Mouse (Mus musculus) liver, embryonic 15.5 days (tissue): ENCODE data around the gene Jarid2. TPM values are rescaled to one million over a fixed set of nuclear protein-coding genes. Genes with fewer than 3 reads are reported as not detected.
"Not testable (repeated sequence)": the region's sequence is repeated elsewhere in the genome, so short reads cannot be mapped to it uniquely, and the experiment has no call there.

Experiments
- ATAC-seq: fragments of 200-750 bp; cut with Nextera tagmentation; 2 replicates; pipeline ENCODE4 v1.8.0; 2017; ENCODE audit warnings: moderate number of reproducible peaks, mild to moderate bottlenecking, moderate library complexity; ENCODE audit not compliant: insufficient read depth
- H3K27ac ChIP-seq: fragments of 300-500 bp; sonication (generic); replicated peaks from 2 replicates; pipeline ENCODE4 v1.5.1; 2015; ENCODE audit warnings: mild to moderate bottlenecking, inconsistent platforms
- H3K27me3 ChIP-seq: fragments of 300-500 bp; sonication (generic); 2 replicates; pipeline ENCODE4 v1.6.1; 2015; ENCODE audit warnings: mild to moderate bottlenecking, inconsistent platforms
- H3K36me3 ChIP-seq: fragments of 300-500 bp; sonication (generic); replicated peaks from 2 replicates; pipeline ENCODE4 v1.6.1; 2015; ENCODE audit warnings: moderate library complexity, mild to moderate bottlenecking, inconsistent platforms
- H3K4me1 ChIP-seq: fragments of 300-500 bp; sonication (generic); replicated peaks from 2 replicates; pipeline ENCODE4 v1.6.1; 2015; ENCODE audit warnings: inconsistent platforms
- H3K4me2 ChIP-seq: fragments of 300-500 bp; sonication (generic); 2 replicates; pipeline ENCODE4 v1.6.1; 2015; ENCODE audit warnings: moderate library complexity, mild to moderate bottlenecking, inconsistent platforms
- H3K4me3 ChIP-seq: fragments of 300-500 bp; sonication (generic); replicated peaks from 2 replicates; pipeline ENCODE4 v1.5.1; 2015; ENCODE audit warnings: mild to moderate bottlenecking, inconsistent platforms
- H3K9ac ChIP-seq: fragments of 300-500 bp; sonication (generic); 2 replicates; pipeline ENCODE4 v1.6.1; 2015; ENCODE audit warnings: moderate library complexity, mild to moderate bottlenecking, inconsistent platforms
- H3K9me3 ChIP-seq: fragments of 300-500 bp; sonication (generic); replicated peaks from 2 replicates; pipeline ENCODE4 v1.6.1; 2016; ENCODE audit warnings: inconsistent platforms
- WGBS: fragments of 180-500 bp; shearing (Covaris S2); methylation state at CpG from one replicate; pipeline ENCODE4 v1.1.7; 2015; ENCODE audit warnings: mixed read lengths; ENCODE audit not compliant: insufficient replicate concordance; 5-methylcytosine and 5-hydroxymethylcytosine counted together
- polyA plus RNA-seq: library from polyadenylated mRNA; unstranded; fragments of >200 nt; fragmentation: Nextera tagmentation; extraction: Ambion mirVana; gene quantifications from 2 replicates; pipeline ENCODE4 v1.2.1, GENCODE M21; 2015

Gene Jarid2
- polyA plus RNA-seq, 1 experiment from 2014 or later: 10.4 TPM

GRCm38 (mm10) chr13:44839866-44840835 is 110.9 kb downstream of the Jarid2 start:
- H3K9me3 ChIP-seq: no peaks in the 10 kb centered on the region
- ATAC-seq: peak; percentile 42; the same call in 1 of the 2 replicates
- no peak overlapping the region for H3K27ac ChIP-seq
- peak overlapping the region; percentile 56 for H3K4me2 ChIP-seq
- no peaks in the 10 kb centered on the region for H3K27me3 ChIP-seq
- H3K4me1 ChIP-seq: peaks cover 18% of the 10 kb centered on the region
- WGBS: 26% methylated on average over 20 of the region's 20 CpGs
- no peak overlapping the region for H3K9ac ChIP-seq
- peak overlapping the region; percentile 28 for H3K4me3 ChIP-seq
- H3K36me3 ChIP-seq: no peaks in the 10 kb centered on the region

DNA sequence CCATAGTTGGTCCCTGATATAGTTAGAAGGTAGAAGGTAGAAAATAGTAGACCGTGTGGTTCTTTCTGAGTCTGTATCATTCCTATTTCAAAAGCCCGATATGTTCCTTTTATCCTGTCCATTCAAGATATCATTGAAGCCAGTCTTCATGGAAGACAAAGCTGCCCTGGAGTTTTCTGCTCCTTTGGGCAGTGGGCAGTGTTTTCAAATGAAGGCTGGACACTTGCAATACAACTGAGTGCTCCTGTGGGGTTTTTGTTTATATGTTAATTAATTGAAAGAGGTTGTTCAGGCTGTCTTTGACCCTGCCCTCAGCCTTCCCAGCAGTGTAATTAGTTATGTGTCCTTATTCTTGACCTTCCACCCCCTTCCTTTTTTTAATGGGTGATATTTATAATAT is 122.2 kb downstream of the Jarid2 start:
- Histone ChIP-seq H3K36me3 (no peaks in the 10 kb centered on the region), H3K4me1 (no peaks in the 10 kb centered on the region), H3K9me3 (no peaks in the 10 kb centered on the region), H3K4me3 (no peak overlapping the region), H3K27me3 (no peaks in the 10 kb centered on the region), H3K9ac (no peak overlapping the region), H3K4me2 (no peak overlapping the region), H3K27ac (no peak overlapping the region)
- WGBS: 82% methylated on average over 2 of the region's 2 CpGs
- ATAC-seq: no peak

DNA sequence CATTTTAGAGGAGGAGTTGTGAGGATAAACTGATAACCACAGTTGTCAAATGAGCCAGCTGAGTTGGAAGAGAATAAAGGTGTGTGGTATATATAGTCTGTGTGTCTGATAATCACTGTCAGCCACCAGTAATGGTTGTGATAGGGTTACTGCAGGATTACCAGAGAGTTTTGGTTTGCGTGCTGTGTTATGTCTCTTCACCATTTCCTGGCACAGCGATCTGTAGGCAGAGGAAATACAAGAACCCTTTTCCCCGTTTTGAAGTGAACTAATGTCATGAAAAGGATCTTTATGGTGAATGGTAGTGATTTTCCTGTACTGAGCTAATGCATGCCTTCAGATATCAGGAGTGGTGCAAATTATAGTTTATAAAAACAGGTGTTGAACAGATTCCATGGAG is 122.8 kb downstream of the Jarid2 start:
- Histone ChIP-seq H3K9me3 (no peaks in the 10 kb centered on the region), H3K4me1 (no peaks in the 10 kb centered on the region), H3K27me3 (no peaks in the 10 kb centered on the region), H3K4me2 (no peak overlapping the region), H3K36me3 (no peaks in the 10 kb centered on the region), H3K9ac (no peak overlapping the region), H3K27ac (no peak overlapping the region), H3K4me3 (no peak overlapping the region)
- ATAC-seq: no peak
- 47% methylated on average over 3 of the region's 3 CpGs for WGBS

DNA sequence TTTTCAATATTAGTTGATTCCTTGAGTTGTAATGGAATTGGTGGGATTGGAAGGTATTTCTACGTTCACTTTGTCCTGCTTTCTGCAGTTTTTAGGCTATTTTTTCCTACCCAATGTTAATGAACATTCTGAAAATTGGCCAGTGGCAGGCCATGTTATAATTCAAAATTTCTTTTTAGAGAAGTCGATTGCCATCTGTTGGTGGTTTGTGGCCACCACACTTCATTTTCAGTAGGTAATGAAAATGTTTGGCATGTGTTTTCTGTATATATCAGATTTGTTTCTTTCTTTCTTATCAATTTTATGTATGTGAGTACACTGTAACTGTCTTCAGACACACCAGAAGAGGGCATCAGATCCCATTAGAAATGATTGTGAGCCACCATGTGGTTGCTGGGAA is 136.3 kb downstream of the Jarid2 start:
- WGBS: 66% methylated on average over 2 of the region's 2 CpGs
- no peak for ATAC-seq

DNA sequence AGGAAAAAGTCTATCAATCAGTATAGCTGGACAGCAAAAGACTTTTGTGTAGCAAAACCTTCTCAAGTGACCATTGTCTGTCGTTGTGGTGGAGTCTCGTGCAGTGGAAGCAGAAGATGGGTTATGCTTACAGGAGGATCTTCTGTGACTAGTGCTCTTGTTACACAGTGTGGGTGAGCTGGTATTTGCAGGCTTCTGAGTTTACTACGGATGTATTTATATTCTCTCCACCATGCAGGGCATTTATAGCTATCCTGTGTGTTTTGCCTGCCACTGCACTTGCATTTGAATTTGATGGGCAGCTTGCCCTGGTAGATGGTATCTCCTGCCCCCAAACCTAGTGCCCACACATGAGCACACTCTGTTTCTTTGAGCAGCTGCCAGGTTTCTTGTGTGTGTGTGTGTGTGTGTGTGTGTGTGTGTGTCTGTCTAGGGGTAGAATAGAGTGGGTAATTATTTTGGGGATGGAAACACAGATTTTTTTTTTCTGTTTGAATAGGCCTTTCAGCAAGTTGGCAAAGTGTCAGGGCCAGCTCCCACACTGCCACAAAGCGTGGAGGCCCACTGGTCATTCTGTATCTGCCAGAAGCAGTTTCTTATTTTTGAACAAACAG is 138.9 kb downstream of the Jarid2 start:
- Histone ChIP-seq H3K4me3 (no peak overlapping the region), H3K4me2 (no peak overlapping the region), H3K27ac (no peak overlapping the region), H3K27me3 (no peaks in the 10 kb centered on the region), H3K4me1 (no peaks in the 10 kb centered on the region), H3K36me3 (no peaks in the 10 kb centered on the region), H3K9me3 (no peaks in the 10 kb centered on the region), H3K9ac (no peak overlapping the region)
- ATAC-seq: no peak
- 71% methylated on average over 4 of the region's 4 CpGs for WGBS

More for the DNA sequence above, 136.3 kb downstream of the Jarid2 start:
- H3K9me3 ChIP-seq: no peaks in the 10 kb centered on the region
- H3K4me1 ChIP-seq: no peaks in the 10 kb centered on the region
- no peaks in the 10 kb centered on the region for H3K27me3 ChIP-seq
- H3K36me3 ChIP-seq: no peaks in the 10 kb centered on the region
- H3K9ac ChIP-seq: no peak overlapping the region
- no peak overlapping the region for H3K4me3 ChIP-seq
- H3K27ac ChIP-seq: no peak overlapping the region
- no peak overlapping the region for H3K4me2 ChIP-seq

DNA sequence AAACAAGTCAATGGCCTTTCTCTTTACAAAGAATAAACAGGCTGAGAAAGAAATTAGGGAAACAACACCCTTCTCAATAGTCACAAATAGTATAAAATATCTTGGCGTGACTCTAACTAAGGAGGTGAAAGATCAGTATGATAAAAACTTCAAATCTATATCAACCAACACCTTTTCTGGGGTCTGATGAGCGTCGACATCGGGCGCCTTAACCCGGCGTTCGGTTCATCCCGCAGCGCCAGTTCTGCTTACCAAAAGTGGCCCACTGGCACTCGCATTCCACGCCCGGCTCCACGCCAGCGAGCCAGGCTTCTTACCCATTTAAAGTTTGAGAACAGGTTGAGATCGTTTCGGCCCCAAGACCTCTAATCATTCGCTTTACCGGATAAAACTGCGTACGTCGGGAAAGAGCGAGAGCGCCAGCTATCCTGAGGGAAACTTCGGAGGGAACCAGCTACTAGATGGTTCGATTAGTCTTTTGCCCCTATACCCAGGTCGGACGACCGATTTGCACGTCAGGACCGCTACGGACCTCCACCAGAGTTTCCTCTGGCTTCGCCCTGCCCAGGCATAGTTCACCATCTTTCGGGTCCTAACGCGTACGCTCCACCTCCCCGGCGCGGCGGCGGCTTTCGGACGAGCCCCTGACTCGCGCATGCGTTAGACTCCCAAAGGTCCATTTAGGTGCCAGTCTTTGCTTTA is 140.3 kb downstream of the Jarid2 start:
- not testable (repeated sequence) for H3K27me3 ChIP-seq, H3K9me3 ChIP-seq, H3K4me2 ChIP-seq, H3K27ac ChIP-seq, H3K36me3 ChIP-seq, H3K9ac ChIP-seq, H3K4me1 ChIP-seq, H3K4me3 ChIP-seq
- 67% methylated on average over 47 of the region's 47 CpGs for WGBS
- ATAC-seq: peak; percentile 100

- no peaks in the 10 kb centered on the region for H3K9me3 ChIP-seq
- H3K27me3 ChIP-seq: no peaks in the 10 kb centered on the region
- no peak for ATAC-seq
- H3K4me3 ChIP-seq: no peak overlapping the region
- no peak overlapping the region for H3K4me2 ChIP-seq
- H3K9ac ChIP-seq: no peak overlapping the region
- H3K4me1 ChIP-seq: no peaks in the 10 kb centered on the region
- no peak overlapping the region for H3K27ac ChIP-seq
- H3K36me3 ChIP-seq: peaks cover 3% of the 10 kb centered on the region; the same call in 1 of the 2 replicates
- WGBS: 78% methylated on average over 2 of the region's 2 CpGs
Observed at GRCm38 (mm10) chr13:44876799-44877198, 147.5 kb downstream of the Jarid2 start.

GRCm38 (mm10) chr13:44881001-44881400 is 151.7 kb downstream of the Jarid2 start:
- Histone ChIP-seq H3K4me1 (no peaks in the 10 kb centered on the region), H3K9me3 (no peaks in the 10 kb centered on the region), H3K4me3 (no peak overlapping the region), H3K27me3 (no peaks in the 10 kb centered on the region), H3K27ac (no peak overlapping the region), H3K9ac (no peak overlapping the region), H3K4me2 (no peak overlapping the region), H3K36me3 (no peaks in the 10 kb centered on the region)
- 81% methylated on average over 4 of the region's 4 CpGs for WGBS
- ATAC-seq: no peak

GRCm38 (mm10) chr13:44886221-44886620 is 156.9 kb downstream of the Jarid2 start:
- no peaks in the 10 kb centered on the region for H3K27me3 ChIP-seq
- H3K9ac ChIP-seq: no peak overlapping the region
- no peak overlapping the region for H3K4me2 ChIP-seq
- H3K36me3 ChIP-seq: peaks cover 4% of the 10 kb centered on the region; the same call in 1 of the 2 replicates
- 79% methylated on average over 2 of the region's 2 CpGs for WGBS
- no peak for ATAC-seq
- no peaks in the 10 kb centered on the region for H3K4me1 ChIP-seq
- no peak overlapping the region for H3K4me3 ChIP-seq
- no peak overlapping the region for H3K27ac ChIP-seq
- H3K9me3 ChIP-seq: no peaks in the 10 kb centered on the region

DNA sequence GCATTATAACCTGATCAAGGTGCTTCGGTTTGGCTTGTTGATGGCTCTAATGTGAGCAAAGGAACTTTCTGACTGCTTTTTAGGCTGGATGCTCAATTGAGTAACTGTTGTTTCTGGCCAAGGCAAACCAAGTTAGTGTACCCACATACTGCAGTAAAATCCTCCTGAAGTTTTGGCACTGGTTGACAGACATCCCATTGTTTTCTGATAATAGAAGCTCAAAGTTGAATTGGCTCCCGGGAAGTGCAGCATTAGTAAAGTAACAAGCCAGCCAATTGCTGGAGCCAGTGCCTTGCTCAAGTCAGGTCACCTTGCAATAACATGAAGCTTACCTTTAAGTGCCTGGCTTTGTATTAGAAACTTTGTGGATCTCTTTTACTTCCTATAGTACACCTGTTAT is 161.3 kb downstream of the Jarid2 start:
- Histone ChIP-seq H3K4me2 (no peak overlapping the region), H3K4me1 (no peaks in the 10 kb centered on the region), H3K4me3 (no peak overlapping the region), H3K36me3 (peaks cover 7% of the 10 kb centered on the region; the same call in 1 of the 2 replicates), H3K9me3 (no peaks in the 10 kb centered on the region), H3K9ac (no peak overlapping the region), H3K27me3 (no peaks in the 10 kb centered on the region), H3K27ac (no peak overlapping the region)
- WGBS: 79% methylated on average over 2 of the region's 2 CpGs
- ATAC-seq: no peak
